Mouse (Mus musculus) hindlimb bud, embryonic 11.5 days (tissue): ENCODE measurements around the gene Mogs.

Experiments used
- DNase-seq: peaks from one replicate; pipeline ENCODE4 v3.0.0-alpha.2; 2012; ENCODE audit warnings: low read depth, low spot score; ENCODE audit errors: extremely low spot score

Mogs gene

GRCm38 (mm10) chr6:83115011-83115671, at the start of gene Mogs:
Gene Mogs, plus strand, starts transcription at chr6:83115496.
- no peak for DNase-seq

- DNase-seq, result no peak
Observed at GRCm38 (mm10) chr6:83065995-83066394, 49.3 kb upstream of the Mogs start.

- DNase-seq, result no peak
Observed at GRCm38 (mm10) chr6:83066441-83066840, 48.9 kb upstream of the Mogs start.

GRCm38 (mm10) chr6:83068221-83068620, 47.1 kb upstream of the Mogs start:
- no peak for DNase-seq

- no peak for DNase-seq
Observed at GRCm38 (mm10) chr6:83068706-83069487, 46.4 kb upstream of the Mogs start.

GRCm38 (mm10) chr6:83069488-83070246, 45.6 kb upstream of the Mogs start:
- DNase-seq, result no peak

- DNase-seq, result no peak
Observed at GRCm38 (mm10) chr6:83070247-83070310, 45.2 kb upstream of the Mogs start, which contains the start of gene Tlx2. Gene Tlx2, minus strand, starts transcription at chr6:83070293.

- no peak for DNase-seq
Observed at GRCm38 (mm10) chr6:83070311-83071219, 44.7 kb upstream of the Mogs start.

GRCm38 (mm10) chr6:83071220-83071619, 44.1 kb upstream of the Mogs start:
- no peak for DNase-seq

GRCm38 (mm10) chr6:83074979-83075378, 40.3 kb upstream of the Mogs start:
- DNase-seq, result no peak

- DNase-seq, result no peak
Observed at GRCm38 (mm10) chr6:83077630-83078323, 37.5 kb upstream of the Mogs start, which contains the start of gene Pcgf1. Gene Pcgf1, plus strand, starts transcription at chr6:83077869.

- peak; percentile 96 for DNase-seq
Observed at GRCm38 (mm10) chr6:83078324-83078858, 36.9 kb upstream of the Mogs start.

- DNase-seq, result no peak
Observed at GRCm38 (mm10) chr6:83080210-83080609, 35.1 kb upstream of the Mogs start.

GRCm38 (mm10) chr6:83083497-83083896, 31.8 kb upstream of the Mogs start:
- DNase-seq, result no peak

- no peak for DNase-seq
Observed at GRCm38 (mm10) chr6:83084477-83084876, 30.8 kb upstream of the Mogs start.

GRCm38 (mm10) chr6:83086121-83087035, 28.9 kb upstream of the Mogs start, which contains the start of gene Lbx2:
Gene Lbx2, plus strand, starts transcription at chr6:83086367.
- DNase-seq, result no peak

- no peak for DNase-seq
Observed at GRCm38 (mm10) chr6:83087205-83087925, 27.9 kb upstream of the Mogs start.

GRCm38 (mm10) chr6:83087926-83088260, 27.4 kb upstream of the Mogs start:
- no peak for DNase-seq
